Mouse (Mus musculus) adrenal gland, adult (tissue): Measurements from ENCODE around the gene Fsd1.

Experiments used
- DNase-seq, 2 experiments: peaks; one replicate each; pipeline ENCODE4 v3.0.0; 2022 to 2023; ENCODE audit warnings: low spot score in 1 of 2; ENCODE audit not compliant: inconsistent age in 2 of 2

Fsd1 gene

GRCm38 (mm10) chr17:56027801-56028441, 41.6 kb downstream of the Fsd1 start:
- peak; percentile 46 to 59 for DNase-seq

- DNase-seq, result peak in 1 of 2 experiments; percentile 54
These were observed 44.0 kb downstream of the Fsd1 start for GRCm38 (mm10) chr17:56030238-56030870.

GRCm38 (mm10) chr17:56030919-56031318, 44.6 kb downstream of the Fsd1 start:
- DNase-seq, result peak; percentile 78 to 82

- DNase-seq, result no peak
These were observed 45.1 kb downstream of the Fsd1 start for GRCm38 (mm10) chr17:56031431-56031830.

- peak in 1 of 2 experiments; percentile 59 for DNase-seq
These were observed 45.9 kb downstream of the Fsd1 start for GRCm38 (mm10) chr17:56032127-56032733.

GRCm38 (mm10) chr17:56032831-56033230, 46.5 kb downstream of the Fsd1 start:
- peak in 1 of 2 experiments; percentile 41 for DNase-seq

GRCm38 (mm10) chr17:56034040-56034725, 47.9 kb downstream of the Fsd1 start:
- DNase-seq, result peak in 1 of 2 experiments; percentile 52

- peak in 1 of 2 experiments; percentile 46 for DNase-seq
These were observed 48.4 kb downstream of the Fsd1 start for GRCm38 (mm10) chr17:56034726-56035100.

- no peak for DNase-seq
These were observed 48.9 kb downstream of the Fsd1 start for GRCm38 (mm10) chr17:56035216-56035615.

- peak; percentile 100 for DNase-seq
These were observed 50.0 kb downstream of the Fsd1 start, which contains the start of gene Sh3gl1 for GRCm38 (mm10) chr17:56036176-56036900. Sh3gl1 (minus strand) TSS chr17:56036635.

- no peak for DNase-seq
These were observed 50.6 kb downstream of the Fsd1 start for GRCm38 (mm10) chr17:56036901-56037287.

GRCm38 (mm10) chr17:56038583-56039261, 52.4 kb downstream of the Fsd1 start:
- peak in 1 of 2 experiments; percentile 48 for DNase-seq

- DNase-seq, result no peak
These were observed 53.0 kb downstream of the Fsd1 start for GRCm38 (mm10) chr17:56039345-56039744.

- peak; percentile 97 to 98 for DNase-seq
These were observed 53.9 kb downstream of the Fsd1 start, which contains the start of gene Chaf1a for GRCm38 (mm10) chr17:56040030-56040856. Chaf1a (plus strand) TSS chr17:56040439.

- peak in 1 of 2 experiments; percentile 26 for DNase-seq
These were observed 54.5 kb downstream of the Fsd1 start for GRCm38 (mm10) chr17:56040857-56041163.
